Mouse (Mus musculus) liver, embryonic 11.5 days (tissue): Measurements from ENCODE around the gene Osbpl9. TPM values are rescaled to one million over a fixed set of nuclear protein-coding genes. Genes with fewer than 3 reads are reported as not detected.
A peak's percentile ranks its signal among the peaks of the same experiment; 100 is the strongest.

ENCODE experiments used
- ATAC-seq: fragments of 200-750 bp; cut with Nextera tagmentation; replicated peaks from 2 replicates; pipeline ENCODE4 v1.8.0; 2017; ENCODE audit warnings: moderate number of reproducible peaks, mild to moderate bottlenecking, moderate TSS enrichment, moderate library complexity; ENCODE audit not compliant: low FRiP score
- DNase-seq: peaks from one replicate; pipeline ENCODE4 v3.0.0-alpha.2; 2017; ENCODE audit warnings: low spot score
- H3K27ac ChIP-seq: fragments of 300-500 bp; sonication (generic); 2 replicates; pipeline ENCODE4 v1.5.1; 2014; ENCODE audit warnings: mild to moderate bottlenecking, low read depth, low read length, control low read depth
- H3K27me3 ChIP-seq: fragments of 300-500 bp; sonication (generic); replicated peaks from 2 replicates; pipeline ENCODE4 v1.6.1; 2014; ENCODE audit warnings: low read length, mixed read lengths; ENCODE audit not compliant: control insufficient read depth, insufficient read depth
- H3K36me3 ChIP-seq: fragments of 300-500 bp; sonication (generic); 2 replicates; pipeline ENCODE4 v1.6.1; 2014; ENCODE audit warnings: mild to moderate bottlenecking, low read length, moderate library complexity, mixed read lengths; ENCODE audit not compliant: control insufficient read depth, insufficient read depth
- H3K4me1 ChIP-seq: fragments of 300-500 bp; sonication (generic); replicated peaks from 2 replicates; pipeline ENCODE4 v1.6.1; 2014; ENCODE audit warnings: low read length, mixed read lengths; ENCODE audit not compliant: control insufficient read depth, insufficient read depth
- H3K4me2 ChIP-seq: fragments of 300-500 bp; sonication (generic); 2 replicates; pipeline ENCODE4 v1.6.1; 2014; ENCODE audit warnings: mild to moderate bottlenecking, control low read depth, moderate library complexity
- H3K4me3 ChIP-seq: fragments of 300-500 bp; sonication (generic); 2 replicates; pipeline ENCODE4 v1.5.1; 2014; ENCODE audit warnings: low read depth, low read length, control low read depth
- H3K9ac ChIP-seq: fragments of 300-500 bp; sonication (generic); 2 replicates; pipeline ENCODE4 v1.6.1; 2014; ENCODE audit warnings: low read depth, low read length, control low read depth
- H3K9me3 ChIP-seq: fragments of 300-500 bp; sonication (generic); 2 replicates; pipeline ENCODE4 v1.6.1; 2016; ENCODE audit warnings: low read length, inconsistent platforms, mixed read lengths; ENCODE audit not compliant: control insufficient read depth
- WGBS: fragments of 180-500 bp; shearing (Covaris S2); extraction: QIAGEN DNeasy Blood & Tissue Kit; methylation state at CpG from one replicate; pipeline ENCODE4 v1.1.7; 2014; 5-methylcytosine and 5-hydroxymethylcytosine counted together
- polyA plus RNA-seq: library from polyadenylated mRNA; unstranded; fragments of >200 nt; fragmentation: Nextera tagmentation; extraction: Ambion mirVana; gene quantifications from 2 replicates; pipeline ENCODE4 v1.2.1, GENCODE M21; 2014

The Osbpl9 gene
- polyA plus RNA-seq, 1 experiment from 2014 or later: 40.6 TPM

DNA sequence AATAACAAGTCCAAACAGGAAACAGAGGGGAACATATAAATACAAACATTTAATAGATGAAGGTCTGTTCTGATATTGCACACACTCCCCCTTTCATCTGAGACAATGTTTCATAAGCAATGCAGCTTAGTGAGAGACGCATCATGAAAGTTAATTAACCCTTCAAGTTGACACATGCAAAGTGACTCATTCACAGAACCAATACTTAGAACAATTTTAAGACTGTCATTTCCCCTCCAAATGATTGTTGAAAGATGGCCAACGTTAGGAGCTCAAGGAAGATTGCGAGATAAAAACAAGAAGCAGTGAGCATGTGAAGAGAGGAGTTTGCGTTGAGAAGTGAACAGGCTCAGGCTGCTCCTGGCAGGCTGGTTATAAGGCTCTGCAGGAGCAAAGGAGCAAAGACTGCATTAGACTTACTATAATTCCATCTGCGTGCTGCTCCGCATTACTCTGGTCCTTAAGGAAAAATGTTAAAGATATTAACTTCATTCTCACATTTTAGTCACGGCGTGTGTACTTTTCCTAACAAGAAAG is 110.8 kb downstream of the Osbpl9 start:
- Histone ChIP-seq H3K4me3 (no peak overlapping the region), H3K4me2 (no peak overlapping the region), H3K9me3 (no peaks in the 10 kb centered on the region), H3K4me1 (peaks cover 13% of the 10 kb centered on the region), H3K27me3 (no peaks in the 10 kb centered on the region), H3K27ac (no peak overlapping the region), H3K9ac (no peak overlapping the region), H3K36me3 (no peaks in the 10 kb centered on the region)
- no peak for ATAC-seq
- DNase-seq: no peak
- 86% methylated on average over 8 of the region's 8 CpGs for WGBS

DNA sequence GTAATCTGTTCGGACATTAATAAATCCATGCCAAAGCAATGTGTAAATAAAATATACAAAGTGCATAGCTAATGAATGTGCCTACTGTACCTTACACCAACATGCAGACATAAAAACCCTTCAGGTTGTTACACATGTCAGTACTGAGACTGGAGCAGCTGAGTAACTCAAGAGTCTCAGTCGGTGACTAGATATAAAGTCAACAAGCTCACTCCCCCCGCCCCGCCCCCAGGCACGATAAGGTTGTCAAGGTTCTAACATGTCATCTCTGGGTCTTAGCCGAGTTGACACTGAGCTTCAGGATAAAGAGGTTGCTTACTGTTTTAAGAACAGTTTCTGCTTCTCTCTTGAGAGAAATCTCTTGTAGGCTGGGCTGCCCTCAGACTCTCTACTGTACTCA is 112.1 kb downstream of the Osbpl9 start:
- Histone ChIP-seq H3K4me1 (peaks cover 9% of the 10 kb centered on the region), H3K4me2 (no peak overlapping the region), H3K4me3 (no peak overlapping the region), H3K27ac (no peak overlapping the region), H3K36me3 (no peaks in the 10 kb centered on the region), H3K9me3 (no peaks in the 10 kb centered on the region), H3K27me3 (no peaks in the 10 kb centered on the region), H3K9ac (no peak overlapping the region)
- DNase-seq (peak; percentile 39), ATAC-seq (peak; percentile 70)
- WGBS: 45% methylated on average over 6 of the region's 6 CpGs

DNA sequence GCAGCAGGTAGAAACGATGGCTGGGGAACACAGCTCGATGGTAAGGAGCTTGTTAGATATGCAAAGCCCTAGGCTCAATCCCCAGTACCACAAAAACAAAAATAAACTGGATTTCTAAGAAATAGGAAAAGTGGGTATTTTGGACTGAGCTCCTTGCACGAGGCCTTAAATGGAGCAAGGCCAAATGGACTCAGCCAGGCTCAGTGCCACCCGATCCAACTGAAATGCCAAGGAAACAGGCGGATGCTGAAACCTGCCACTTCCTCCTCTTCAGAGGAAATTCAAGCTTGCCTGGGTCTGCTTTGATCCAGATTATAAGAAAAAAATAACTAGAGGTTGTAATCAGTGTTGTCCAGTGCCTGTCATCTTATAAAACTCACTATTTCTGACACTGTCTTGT is 112.9 kb downstream of the Osbpl9 start:
- no peak overlapping the region for H3K4me3 ChIP-seq
- no peaks in the 10 kb centered on the region for H3K9me3 ChIP-seq
- H3K4me1 ChIP-seq: peaks cover 5% of the 10 kb centered on the region
- WGBS: 86% methylated on average over 5 of the region's 5 CpGs
- H3K4me2 ChIP-seq: no peak overlapping the region
- H3K36me3 ChIP-seq: no peaks in the 10 kb centered on the region
- H3K27ac ChIP-seq: no peak overlapping the region
- no peak for ATAC-seq
- H3K9ac ChIP-seq: no peak overlapping the region
- no peak for DNase-seq
- H3K27me3 ChIP-seq: no peaks in the 10 kb centered on the region

DNA sequence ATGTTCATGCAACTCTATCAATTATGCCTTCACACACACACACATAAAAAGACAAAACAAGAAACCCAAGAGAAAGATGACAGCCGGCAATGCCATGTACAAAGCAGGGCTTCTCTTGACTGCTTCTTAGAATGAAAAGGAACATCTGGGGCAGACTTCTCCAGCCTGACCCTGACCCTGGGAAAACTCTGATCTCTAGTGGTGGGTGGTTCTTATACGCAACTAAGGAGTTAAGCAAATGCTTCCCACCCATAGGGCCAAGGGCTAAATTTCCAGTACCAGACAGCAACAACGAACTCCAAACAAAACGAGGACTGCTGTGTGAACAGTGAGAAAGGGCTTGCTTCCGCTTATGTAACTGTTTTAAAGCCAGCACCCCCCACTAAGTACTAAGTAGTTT is 122.0 kb downstream of the Osbpl9 start:
- ATAC-seq (no peak), DNase-seq (no peak)
- Histone ChIP-seq H3K27me3 (no peaks in the 10 kb centered on the region), H3K4me3 (no peak overlapping the region), H3K4me2 (no peak overlapping the region), H3K9ac (no peak overlapping the region), H3K36me3 (no peaks in the 10 kb centered on the region; the same call in 1 of the 2 replicates), H3K4me1 (no peaks in the 10 kb centered on the region), H3K27ac (no peak overlapping the region), H3K9me3 (no peaks in the 10 kb centered on the region)
- WGBS: 81% methylated on average over 5 of the region's 5 CpGs

DNA sequence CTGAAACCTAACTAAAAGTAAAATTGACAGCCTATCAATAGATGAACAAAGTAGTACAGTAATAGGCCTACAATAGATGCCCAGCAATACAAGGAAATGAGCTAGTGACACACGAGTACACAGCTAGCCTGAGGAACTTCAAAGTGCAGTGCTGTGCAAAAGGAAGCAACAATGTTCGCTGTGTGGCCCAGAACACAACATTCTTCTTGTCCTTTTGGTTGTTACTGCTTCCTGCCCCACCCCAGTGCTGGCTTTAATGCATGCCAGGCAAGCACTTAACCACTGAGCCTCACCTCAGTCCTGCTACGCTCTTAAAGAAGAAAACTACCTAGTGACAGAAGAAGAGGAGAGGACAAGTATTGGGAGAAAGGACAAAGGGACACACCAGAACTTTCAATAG is 122.4 kb downstream of the Osbpl9 start:
- no peak overlapping the region for H3K4me2 ChIP-seq
- H3K27me3 ChIP-seq: no peaks in the 10 kb centered on the region
- H3K9ac ChIP-seq: no peak overlapping the region
- H3K9me3 ChIP-seq: no peaks in the 10 kb centered on the region
- H3K4me3 ChIP-seq: no peak overlapping the region
- H3K4me1 ChIP-seq: no peaks in the 10 kb centered on the region
- no peak overlapping the region for H3K27ac ChIP-seq
- 75% methylated on average over 3 of the region's 3 CpGs for WGBS
- no peaks in the 10 kb centered on the region; the same call in 1 of the 2 replicates for H3K36me3 ChIP-seq
- ATAC-seq (no peak), DNase-seq (no peak)

DNA sequence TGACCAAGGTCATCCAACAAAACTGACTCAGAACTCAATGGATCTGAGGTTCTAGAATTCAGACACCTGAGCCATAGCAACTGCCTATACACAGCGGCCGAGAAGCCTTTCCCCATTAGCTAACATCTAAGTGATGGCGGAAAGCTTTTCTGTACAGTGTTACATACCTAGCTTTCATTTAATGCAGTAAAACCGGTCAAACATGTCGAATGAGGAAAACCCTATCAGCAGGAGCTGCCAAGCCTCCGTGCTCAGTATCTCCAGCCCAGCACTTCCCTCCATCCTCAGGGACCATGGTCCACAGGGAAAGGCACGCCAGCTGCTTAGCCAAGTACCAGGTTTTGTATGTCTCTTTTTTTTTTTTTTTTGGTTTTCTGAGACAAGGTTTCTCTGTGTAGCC is 123.1 kb downstream of the Osbpl9 start:
- WGBS: 95% methylated on average over 7 of the region's 7 CpGs
- Histone ChIP-seq H3K4me1 (no peaks in the 10 kb centered on the region), H3K36me3 (no peaks in the 10 kb centered on the region; the same call in 1 of the 2 replicates), H3K4me2 (no peak overlapping the region), H3K27ac (no peak overlapping the region), H3K9me3 (no peaks in the 10 kb centered on the region), H3K9ac (no peak overlapping the region), H3K27me3 (no peaks in the 10 kb centered on the region), H3K4me3 (no peak overlapping the region)
- ATAC-seq (no peak), DNase-seq (no peak)

DNA sequence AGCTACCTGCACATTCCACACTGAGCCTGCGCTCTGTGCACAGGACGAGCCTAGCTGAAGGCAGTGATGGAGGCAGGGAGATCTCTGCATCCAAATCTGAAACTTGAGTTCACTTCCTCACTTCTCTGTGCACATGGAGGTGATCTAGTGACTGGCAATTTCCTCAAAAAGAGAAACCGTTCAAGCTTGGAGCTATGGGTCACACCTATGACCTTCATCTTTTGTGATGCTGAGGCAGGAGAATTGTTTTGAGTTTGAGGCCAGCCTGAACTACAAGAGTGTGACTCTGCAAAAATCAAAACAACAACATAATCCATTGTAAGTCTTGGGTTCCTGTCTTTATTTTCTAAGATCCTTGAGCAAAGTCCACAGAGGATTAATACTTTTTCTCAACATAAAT is 128.8 kb downstream of the Osbpl9 start:
- WGBS: 85% methylated on average over 3 of the region's 3 CpGs
- Histone ChIP-seq H3K4me2 (no peak overlapping the region), H3K36me3 (peaks cover 3% of the 10 kb centered on the region; the same call in 1 of the 2 replicates), H3K27ac (no peak overlapping the region), H3K4me3 (no peak overlapping the region), H3K4me1 (no peaks in the 10 kb centered on the region; the same call in 1 of the 2 replicates), H3K27me3 (no peaks in the 10 kb centered on the region), H3K9ac (no peak overlapping the region), H3K9me3 (no peaks in the 10 kb centered on the region)
- ATAC-seq: no peak
- DNase-seq: no peak

DNA sequence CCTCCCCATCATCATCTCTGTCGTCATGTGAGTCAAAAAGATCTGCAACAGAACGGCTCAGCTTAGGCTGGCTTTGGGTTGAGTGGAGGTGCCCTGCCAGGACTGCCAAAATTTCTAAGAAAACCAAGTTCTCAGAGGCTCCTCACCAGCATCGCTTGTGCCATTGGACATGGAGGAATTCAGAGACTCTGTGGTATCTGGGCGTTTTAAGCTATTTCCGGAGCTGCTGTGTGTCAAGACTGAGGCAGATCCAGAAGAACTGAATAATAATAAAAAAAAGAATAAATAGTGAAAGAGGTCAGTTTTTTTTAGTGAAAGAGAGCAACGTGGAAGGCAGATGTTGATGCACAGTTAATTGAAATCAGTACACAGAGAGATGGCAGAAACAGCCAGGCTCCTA is 129.2 kb downstream of the Osbpl9 start:
- no peak overlapping the region for H3K9ac ChIP-seq
- H3K36me3 ChIP-seq: peaks cover 3% of the 10 kb centered on the region; the same call in 1 of the 2 replicates
- WGBS: 79% methylated on average over 6 of the region's 6 CpGs
- DNase-seq (no peak), ATAC-seq (no peak)
- H3K4me2 ChIP-seq: no peak overlapping the region
- no peaks in the 10 kb centered on the region; the same call in 1 of the 2 replicates for H3K4me1 ChIP-seq
- H3K27me3 ChIP-seq: no peaks in the 10 kb centered on the region
- H3K27ac ChIP-seq: no peak overlapping the region
- no peaks in the 10 kb centered on the region for H3K9me3 ChIP-seq
- H3K4me3 ChIP-seq: no peak overlapping the region

DNA sequence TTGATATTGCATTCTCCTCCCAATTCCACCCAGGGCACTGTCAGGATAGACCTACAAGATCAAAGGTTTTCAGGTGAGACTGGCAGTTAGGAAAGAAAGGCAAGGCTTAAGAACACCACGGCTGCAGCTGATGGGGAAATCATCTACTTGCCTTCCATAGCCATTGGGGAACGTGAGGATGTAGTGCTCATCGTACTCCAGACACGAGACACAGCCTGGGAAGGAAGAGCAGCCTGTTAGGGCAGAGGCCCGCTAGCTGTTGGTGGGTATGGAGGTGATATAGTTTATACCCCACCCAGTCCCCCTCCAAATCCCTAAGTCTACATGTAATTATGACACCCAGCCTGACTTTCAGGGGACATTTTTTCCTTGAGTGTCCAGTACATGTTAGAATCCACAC is 136.4 kb downstream of the Osbpl9 start:
- WGBS: 89% methylated on average over 5 of the region's 5 CpGs
- no peak overlapping the region for H3K9ac ChIP-seq
- peaks cover 10% of the 10 kb centered on the region for H3K36me3 ChIP-seq

More for the DNA sequence above, 136.4 kb downstream of the Osbpl9 start:
- DNase-seq: no peak
- H3K4me3 ChIP-seq: no peak overlapping the region
- H3K27ac ChIP-seq: no peak overlapping the region
- no peaks in the 10 kb centered on the region for H3K9me3 ChIP-seq
- no peaks in the 10 kb centered on the region for H3K27me3 ChIP-seq
- ATAC-seq: no peak
- H3K4me1 ChIP-seq: no peaks in the 10 kb centered on the region
- H3K4me2 ChIP-seq: no peak overlapping the region
